Mouse (Mus musculus) kidney, postnatal 36 days (tissue): ENCODE measurements around the gene Lrrn1.
A peak's percentile ranks its signal among the peaks of the same experiment; 100 is the strongest.

ENCODE experiments used
- DNase-seq, 2 experiments: peaks; one replicate each; pipeline ENCODE4 v3.0.0; 2021 to 2022; ENCODE audit warnings: mixed read lengths in 2 of 2

Lrrn1 gene

GRCm38 (mm10) chr6:107528877-107529864 is at the start of gene Lrrn1:
Gene Lrrn1 (plus strand): TSS chr6:107529768.
- peak; percentile 13 to 45 for DNase-seq

- no peak for DNase-seq
Observed at GRCm38 (mm10) chr6:107494491-107494890, 35.1 kb upstream of the Lrrn1 start.

DNA sequence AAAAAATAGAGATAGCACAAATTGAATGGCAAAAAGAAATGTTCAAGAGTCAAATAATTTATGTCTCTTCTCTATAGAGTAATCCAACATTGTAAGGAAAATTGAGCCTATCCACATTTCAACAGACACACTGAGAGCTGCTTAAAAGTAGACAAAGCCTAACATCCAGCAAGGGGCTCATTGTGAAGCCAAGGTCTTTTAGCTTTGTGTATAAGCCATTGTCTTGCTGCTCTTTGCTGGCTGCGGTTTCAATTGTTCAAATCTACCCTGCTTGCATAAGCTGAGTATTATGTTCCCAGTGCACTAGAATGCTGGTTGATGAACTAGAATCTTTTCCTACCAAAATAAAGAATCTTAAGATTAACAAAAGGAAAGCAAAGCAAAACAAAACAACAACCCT is 33.7 kb upstream of the Lrrn1 start:
- no peak for DNase-seq

DNA sequence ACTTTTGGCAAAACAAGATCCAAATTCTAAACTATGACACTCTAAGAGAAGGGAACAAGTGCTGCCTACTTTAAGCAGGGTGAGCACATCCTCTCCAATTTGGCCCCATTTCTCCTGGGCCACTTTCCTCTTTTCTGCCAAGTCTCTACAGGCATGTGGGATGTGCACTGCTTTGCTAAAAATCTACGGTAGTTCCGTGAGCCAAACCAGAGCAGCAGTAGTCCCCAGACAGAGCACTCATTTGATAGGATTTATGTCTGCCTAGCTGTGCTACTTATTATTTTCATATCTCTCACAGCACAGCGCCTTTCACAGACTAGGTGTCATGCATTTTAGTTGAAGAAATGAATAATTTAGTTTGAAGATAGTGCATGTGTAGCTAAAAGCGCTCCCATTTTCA is 15.9 kb upstream of the Lrrn1 start:
- DNase-seq, result no peak

DNA sequence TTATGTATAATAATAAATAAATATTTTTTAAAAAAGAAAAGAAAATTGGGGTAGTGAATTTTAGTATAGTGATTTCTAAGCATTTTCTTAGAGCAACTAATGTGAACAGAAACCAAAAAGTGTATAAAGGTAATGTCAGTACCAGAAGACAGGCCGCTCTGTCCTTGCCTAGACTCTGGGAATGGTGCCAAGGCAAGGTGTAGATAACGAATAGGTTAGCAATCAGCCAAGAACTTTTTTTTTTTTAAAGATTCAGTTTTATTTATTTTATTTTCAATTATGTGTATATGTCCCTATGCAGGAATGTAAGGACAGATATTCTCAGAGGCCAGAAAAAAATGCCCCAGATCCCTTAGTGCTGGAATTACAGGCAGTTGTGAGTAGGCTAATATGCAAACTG is 5.6 kb upstream of the Lrrn1 start:
- DNase-seq, result no peak

DNA sequence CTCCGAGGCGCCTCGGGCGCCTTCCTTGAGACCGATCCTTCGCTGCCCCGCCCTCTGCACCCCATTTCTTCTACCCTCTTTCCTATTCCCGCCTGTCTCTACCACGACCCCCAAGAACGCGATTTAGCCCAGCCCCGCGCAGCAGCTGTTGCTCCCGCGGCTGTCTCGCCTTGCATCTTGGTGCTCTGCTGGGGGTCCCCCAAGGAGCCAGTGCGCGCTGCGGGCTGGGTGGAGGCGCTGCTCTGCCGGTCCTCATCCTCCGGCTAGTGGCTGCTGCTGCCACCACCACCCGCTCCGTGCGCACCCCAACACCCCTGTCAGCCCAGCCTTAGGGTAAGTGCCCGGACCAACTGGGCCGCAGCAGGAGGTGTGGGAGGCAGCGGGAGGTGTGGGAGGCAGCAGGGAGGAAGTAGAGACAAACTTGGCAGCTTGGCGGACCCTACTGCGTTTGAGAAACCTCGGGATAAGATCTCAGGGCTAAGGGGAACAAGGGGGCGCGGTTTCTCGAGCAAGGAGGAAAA is 403 bp downstream of the Lrrn1 start:
- DNase-seq, result peak in 1 of 2 experiments; percentile 11

GRCm38 (mm10) chr6:107530621-107531285 is 1.2 kb downstream of the Lrrn1 start:
- DNase-seq, result peak in 1 of 2 experiments; percentile 2

DNA sequence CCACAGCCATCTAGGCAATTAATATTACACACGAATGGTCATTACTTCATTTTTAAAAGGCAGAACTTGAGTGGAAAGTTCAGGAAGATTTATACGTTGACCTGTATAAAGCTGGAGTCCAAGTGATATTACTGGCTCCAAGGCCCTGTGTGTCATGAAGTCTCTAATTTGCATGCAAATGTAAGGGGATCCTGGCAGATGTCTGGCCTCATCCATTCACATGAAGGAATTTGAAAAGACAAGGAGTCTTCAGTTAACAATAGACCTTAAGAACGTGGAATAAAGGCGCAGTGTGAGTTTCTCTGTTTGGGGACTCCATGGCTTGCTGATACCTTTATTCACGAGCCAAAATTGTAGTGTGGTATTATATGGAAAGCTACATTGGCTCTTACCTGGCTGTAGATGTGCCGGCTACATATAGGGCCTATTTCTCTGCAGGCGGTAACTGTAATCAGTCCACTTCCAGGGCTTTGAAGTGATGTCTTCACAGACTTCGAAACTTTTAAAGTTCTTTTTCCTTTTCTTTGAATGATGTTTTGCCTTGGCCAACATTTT is 2.0 kb downstream of the Lrrn1 start:
- no peak for DNase-seq

- no peak for DNase-seq
Observed at GRCm38 (mm10) chr6:107534533-107534932, 5.0 kb downstream of the Lrrn1 start.

DNA sequence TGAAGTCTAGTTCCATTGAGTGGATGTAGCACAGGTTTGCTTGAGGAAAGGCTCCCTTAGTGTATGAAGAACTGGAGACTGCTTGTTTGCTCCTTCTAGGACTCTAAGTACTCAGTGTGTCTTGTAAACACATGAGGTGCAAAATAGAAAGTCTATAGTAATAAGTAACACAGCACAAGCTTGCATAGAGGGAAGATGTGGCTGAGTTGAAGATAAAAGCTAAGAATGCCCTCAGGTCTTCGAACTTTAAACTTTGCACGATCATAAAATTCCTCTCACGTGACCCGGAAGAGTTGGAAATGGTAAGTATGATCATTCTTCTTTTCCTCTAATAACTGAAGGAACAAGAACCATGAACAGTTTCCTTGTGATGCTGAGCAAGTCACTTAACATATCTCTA is 7.1 kb downstream of the Lrrn1 start:
- no peak for DNase-seq

GRCm38 (mm10) chr6:107541222-107541621 is 11.7 kb downstream of the Lrrn1 start:
- no peak for DNase-seq

- no peak for DNase-seq
Observed at GRCm38 (mm10) chr6:107541918-107542317, 12.3 kb downstream of the Lrrn1 start.

GRCm38 (mm10) chr6:107546272-107546671 is 16.7 kb downstream of the Lrrn1 start:
- DNase-seq, result no peak

DNA sequence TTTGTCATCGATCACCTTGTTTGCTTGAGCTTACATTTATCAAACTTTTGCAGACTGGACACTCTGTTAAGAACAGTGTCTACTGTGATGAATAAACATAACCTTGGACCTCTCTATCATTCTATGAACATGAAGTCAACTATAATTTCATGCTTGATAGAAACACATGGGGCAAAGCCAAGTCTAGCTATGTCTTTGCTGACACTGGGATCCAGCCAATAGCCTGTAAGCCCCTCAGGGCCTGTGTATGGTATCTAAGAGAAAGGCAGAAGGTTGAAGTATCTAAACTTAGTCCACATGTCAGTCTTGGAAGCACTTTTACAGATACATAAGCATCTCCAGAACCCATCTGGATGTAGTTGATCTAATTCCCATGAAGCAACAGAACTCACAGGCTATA is 22.9 kb downstream of the Lrrn1 start:
- no peak for DNase-seq

GRCm38 (mm10) chr6:107555364-107555763 is 25.8 kb downstream of the Lrrn1 start:
- no peak for DNase-seq

- DNase-seq, result peak in 1 of 2 experiments; percentile 6
Observed at GRCm38 (mm10) chr6:107556996-107557395, 27.4 kb downstream of the Lrrn1 start.

- no peak for DNase-seq
Observed at GRCm38 (mm10) chr6:107557806-107558205, 28.2 kb downstream of the Lrrn1 start.

DNA sequence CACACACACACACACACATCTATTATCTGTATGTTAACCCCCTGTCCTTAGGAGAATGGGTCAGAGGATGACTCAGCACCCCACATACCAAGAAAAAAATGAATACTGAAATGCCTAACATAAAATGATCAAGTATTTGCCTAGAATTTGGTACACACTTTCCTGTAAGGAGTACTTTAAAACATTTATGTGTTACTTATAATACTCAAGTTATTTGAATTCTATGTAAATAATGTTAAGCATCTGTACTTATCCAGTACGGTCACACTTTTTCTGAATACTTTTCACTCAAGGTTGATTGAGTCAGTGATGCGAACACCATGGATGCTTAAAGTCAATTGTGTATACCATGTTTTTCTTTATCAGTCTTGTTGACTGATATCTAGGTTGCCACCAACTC is 32.7 kb downstream of the Lrrn1 start:
- no peak for DNase-seq

GRCm38 (mm10) chr6:107566944-107567634 is 37.5 kb downstream of the Lrrn1 start:
- no peak for DNase-seq

DNA sequence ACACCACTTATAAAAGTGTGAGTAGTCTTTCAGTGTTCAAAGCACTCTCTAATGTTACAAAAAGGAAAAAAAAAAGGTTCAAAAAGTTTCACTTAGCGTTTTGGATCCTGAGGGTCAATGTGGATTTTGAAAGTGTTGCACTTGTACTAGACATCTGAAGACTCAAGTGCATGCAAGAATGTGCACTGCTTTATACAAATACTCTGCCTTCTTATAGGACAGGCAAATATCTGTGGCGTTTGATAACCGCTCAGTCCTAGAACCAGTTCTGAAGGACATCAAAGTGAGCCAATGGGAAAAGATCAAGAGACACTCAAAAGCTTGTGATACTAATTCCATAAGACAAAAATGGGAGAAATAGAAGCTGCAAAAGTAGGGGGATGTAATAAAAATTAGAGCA is 45.0 kb downstream of the Lrrn1 start:
- DNase-seq, result no peak

GRCm38 (mm10) chr6:107575405-107575804 is 45.8 kb downstream of the Lrrn1 start:
- no peak for DNase-seq

GRCm38 (mm10) chr6:107577309-107577708 is 47.7 kb downstream of the Lrrn1 start:
- DNase-seq, result peak in 1 of 2 experiments; percentile 4
